Mouse (Mus musculus): ENCODE results near the gene Castor1. TPM values are rescaled to one million over a fixed set of nuclear protein-coding genes. Genes with fewer than 3 reads are reported as not detected.

Castor1 gene
- polyA plus RNA-seq, 1 experiment from 2014 or later: 2.2 TPM

DNA sequence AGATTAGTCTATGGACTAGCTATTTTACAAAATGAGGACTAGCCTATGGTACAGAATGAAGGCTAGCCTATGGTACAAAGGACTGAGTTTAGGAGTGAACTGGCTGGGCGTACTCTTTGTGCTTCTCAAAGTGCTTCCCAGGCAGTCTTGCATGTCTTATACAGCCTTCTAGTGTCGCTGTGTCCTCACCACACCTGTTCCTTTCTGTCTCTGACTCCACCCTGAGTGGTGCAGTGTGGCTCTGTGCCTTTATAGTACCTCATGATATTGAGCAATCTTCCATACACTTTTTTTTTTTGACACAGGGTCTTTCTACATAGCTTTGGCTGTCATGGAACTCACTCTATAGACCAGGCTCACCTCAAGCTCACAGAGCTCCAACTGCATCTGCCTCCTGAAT, 13.4 kb downstream of the Castor1 start:
- H3K4me3 ChIP-seq (ENCODE audit: low read depth, low read length): no peak overlapping the region
- no peaks in the 10 kb centered on the region for H3K36me3 ChIP-seq (ENCODE audit: control insufficient read depth, insufficient read depth, low read length)
- H3K9me3 ChIP-seq (replicated peaks; ENCODE audit: control insufficient read depth, low read length): no peaks in the 10 kb centered on the region
- no peaks in the 10 kb centered on the region for H3K27me3 ChIP-seq (ENCODE audit: control insufficient read depth, insufficient read depth, low read length)
- H3K4me2 ChIP-seq: no peak overlapping the region
- no peak overlapping the region for H3K9ac ChIP-seq (ENCODE audit: low read depth, low read length)
- WGBS (ENCODE audit: insufficient replicate concordance): 84% methylated on average over 2 of the region's 2 CpGs
- H3K4me1 ChIP-seq (ENCODE audit: control insufficient read depth, insufficient read depth, low read length): 0 out of 2 replicates have a peak, but pooled peaks cover 2% of the 10 kb centered on the region
- ATAC-seq (replicated peaks; ENCODE audit: insufficient number of reproducible peaks, low FRiP score, low TSS enrichment): no peak
- H3K27ac ChIP-seq (ENCODE audit: low read depth, low read length): no peak overlapping the region

DNA sequence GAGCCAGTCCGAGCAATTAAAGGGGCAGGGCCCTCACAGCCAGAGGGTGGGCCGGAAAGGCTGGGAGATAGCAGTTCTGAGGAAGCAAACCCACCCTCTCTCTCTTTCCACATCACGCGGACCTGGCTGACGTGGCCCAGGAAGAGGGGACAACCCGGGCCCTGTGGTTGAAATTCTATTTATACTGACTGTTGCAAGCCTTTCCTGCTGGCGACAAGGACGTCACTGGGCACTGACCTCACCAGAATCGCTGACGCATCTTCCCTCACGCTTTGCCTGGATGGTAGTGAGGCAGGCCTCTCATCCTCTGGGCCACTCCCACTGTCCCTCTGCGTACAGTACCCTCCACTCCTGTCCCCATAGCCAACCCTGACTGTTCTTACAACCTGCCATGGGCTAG, 14.6 kb downstream of the Castor1 start:
- Histone ChIP-seq H3K27ac (ENCODE audit: low read depth, low read length) (no peak overlapping the region), H3K4me3 (ENCODE audit: low read depth, low read length) (no peak overlapping the region), H3K4me2 (no peak overlapping the region), H3K27me3 (ENCODE audit: control insufficient read depth, insufficient read depth, low read length) (no peaks in the 10 kb centered on the region), H3K4me1 (ENCODE audit: control insufficient read depth, insufficient read depth, low read length) (0 out of 2 replicates have a peak, but pooled peaks cover 2% of the 10 kb centered on the region), H3K9ac (ENCODE audit: low read depth, low read length) (no peak overlapping the region), H3K9me3 (replicated peaks; ENCODE audit: control insufficient read depth, low read length) (no peaks in the 10 kb centered on the region), H3K36me3 (ENCODE audit: control insufficient read depth, insufficient read depth, low read length) (no peaks in the 10 kb centered on the region)
- WGBS (ENCODE audit: insufficient replicate concordance): 38% methylated on average over 12 of the region's 12 CpGs
- 0 out of 2 replicates have a peak, but pooled peaks have one; percentile 11 for ATAC-seq (replicated peaks; ENCODE audit: insufficient number of reproducible peaks, low FRiP score, low TSS enrichment)

DNA sequence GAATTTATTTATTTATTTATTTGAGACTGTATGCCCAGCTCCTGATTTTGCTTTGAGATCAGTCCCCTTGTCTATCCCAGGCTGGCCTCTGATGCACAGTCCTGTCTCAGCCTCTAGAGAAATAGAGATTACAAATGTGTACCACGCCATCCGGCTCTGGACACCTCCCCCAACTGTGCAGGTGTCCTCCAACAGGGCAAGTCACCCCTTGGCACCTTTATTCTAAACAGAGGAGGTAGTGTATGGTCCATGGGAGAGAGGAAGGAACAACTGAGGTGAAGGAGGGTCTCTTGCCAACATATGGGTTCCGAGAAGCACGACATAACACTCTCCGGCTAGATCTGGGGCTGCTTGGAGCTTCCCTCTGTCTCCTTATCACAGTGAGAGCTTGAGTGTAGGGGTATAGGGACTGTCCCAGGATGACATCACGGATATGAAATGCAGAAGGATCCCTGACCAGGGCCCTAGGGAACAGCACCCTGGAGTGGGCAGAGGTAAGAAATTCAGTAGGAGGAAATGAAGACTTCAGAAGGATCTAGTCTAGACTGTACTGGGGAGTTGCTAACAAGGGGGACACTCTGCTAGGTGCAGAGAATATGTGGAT, 17.1 kb downstream of the Castor1 start:
- no peaks in the 10 kb centered on the region for H3K9me3 ChIP-seq (replicated peaks; ENCODE audit: control insufficient read depth, low read length)
- H3K27me3 ChIP-seq (ENCODE audit: control insufficient read depth, insufficient read depth, low read length): no peaks in the 10 kb centered on the region
- no peak overlapping the region for H3K4me3 ChIP-seq (ENCODE audit: low read depth, low read length)
- H3K9ac ChIP-seq (ENCODE audit: low read depth, low read length): no peak overlapping the region
- WGBS (ENCODE audit: insufficient replicate concordance): 81% methylated on average over 6 of the region's 6 CpGs
- H3K36me3 ChIP-seq (ENCODE audit: control insufficient read depth, insufficient read depth, low read length): no peaks in the 10 kb centered on the region
- H3K4me1 ChIP-seq (ENCODE audit: control insufficient read depth, insufficient read depth, low read length): no peaks in the 10 kb centered on the region
- H3K4me2 ChIP-seq: no peak overlapping the region
- H3K27ac ChIP-seq (ENCODE audit: low read depth, low read length): no peak overlapping the region
- ATAC-seq (replicated peaks; ENCODE audit: insufficient number of reproducible peaks, low FRiP score, low TSS enrichment): no peak

DNA sequence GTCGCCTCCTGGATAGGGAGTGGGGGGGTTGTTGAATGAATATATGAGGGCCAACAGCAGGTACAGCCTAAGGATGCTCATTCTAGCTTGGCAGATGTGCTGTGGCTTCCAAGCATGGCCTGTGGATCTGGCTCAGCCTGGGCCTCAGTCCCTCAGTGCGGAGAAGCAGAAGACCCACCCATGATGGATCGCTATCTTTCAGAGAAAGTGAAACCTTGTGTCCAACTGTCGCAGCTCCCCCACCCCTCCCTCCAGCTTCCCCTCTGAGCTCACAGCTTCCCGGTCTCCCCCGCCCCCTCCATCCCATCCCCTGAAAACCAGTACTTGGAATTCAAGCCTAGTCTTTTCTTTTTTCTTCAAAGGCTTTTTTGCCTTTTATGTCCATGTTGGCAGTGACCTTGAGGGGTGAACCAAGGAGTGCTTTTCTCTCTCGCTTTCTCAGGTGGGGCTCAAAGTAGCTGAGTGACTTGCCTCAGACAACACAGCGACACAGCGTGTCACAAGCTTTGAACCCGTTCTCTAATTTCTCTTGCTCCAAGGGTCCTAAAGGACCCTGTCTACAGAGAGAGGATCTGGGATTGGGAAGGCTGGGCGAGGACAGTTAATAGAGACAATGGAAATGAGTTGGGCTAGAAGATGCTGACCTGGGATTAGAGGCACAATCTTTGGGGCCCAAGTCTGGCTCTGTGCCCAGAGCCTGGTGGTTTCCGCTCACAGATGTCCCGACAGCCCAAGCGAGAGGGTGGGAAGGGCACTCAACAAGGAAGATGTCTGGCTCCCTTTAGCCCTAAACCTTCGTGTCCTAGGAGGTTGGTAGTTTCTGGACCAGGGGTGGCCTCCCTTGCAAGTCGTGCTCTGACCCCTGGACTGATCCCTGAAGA, 17.9 kb downstream of the Castor1 start, which contains the start of gene Osm:
TSS of gene Osm (plus strand) at position 756 of the 881 bp plus-strand sequence.
- Histone ChIP-seq H3K27ac (ENCODE audit: low read depth, low read length) (no peak within 1 kb of the TSS), H3K4me2 (no peak within 1 kb of the TSS), H3K4me3 (ENCODE audit: low read depth, low read length) (no peak within 1 kb of the TSS), H3K27me3 (ENCODE audit: control insufficient read depth, insufficient read depth, low read length) (no peaks in the 10 kb centered on the region), H3K9ac (ENCODE audit: low read depth, low read length) (no peak within 1 kb of the TSS), H3K9me3 (replicated peaks; ENCODE audit: control insufficient read depth, low read length) (no peaks in the 10 kb centered on the region), H3K36me3 (ENCODE audit: control insufficient read depth, insufficient read depth, low read length) (no peaks in the 10 kb centered on the region), H3K4me1 (ENCODE audit: control insufficient read depth, insufficient read depth, low read length) (no peaks in the 10 kb centered on the region)
- no peak for ATAC-seq (replicated peaks; ENCODE audit: insufficient number of reproducible peaks, low FRiP score, low TSS enrichment)
- WGBS (ENCODE audit: insufficient replicate concordance): 65% methylated on average over 16 of the region's 16 CpGs

DNA sequence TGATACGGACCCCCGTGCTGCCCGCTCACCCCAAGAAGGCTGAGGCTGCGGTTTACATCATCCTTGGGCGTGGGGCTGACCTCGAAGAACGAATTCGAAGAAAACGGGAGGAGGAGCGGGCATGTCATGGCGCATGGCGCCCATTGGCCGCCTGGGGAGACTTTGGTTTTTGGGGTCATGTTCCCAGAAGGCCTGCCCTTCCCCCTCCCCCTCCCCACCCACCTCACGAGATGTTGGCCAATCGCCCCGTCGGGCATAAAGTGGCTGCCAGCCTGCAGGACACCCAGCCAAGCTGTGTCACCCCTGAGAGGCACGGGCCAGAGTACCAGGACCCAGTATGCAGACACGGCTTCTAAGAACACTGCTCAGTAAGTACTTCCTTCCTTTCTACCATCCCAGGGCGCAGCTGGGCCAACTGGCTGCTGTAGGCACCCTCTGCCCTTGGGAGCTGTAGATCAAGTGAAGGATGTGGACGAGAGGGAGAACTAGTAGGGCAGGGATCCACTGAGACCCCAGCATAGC, 18.6 kb downstream of the Castor1 start:
- H3K27me3 ChIP-seq (ENCODE audit: control insufficient read depth, insufficient read depth, low read length): no peaks in the 10 kb centered on the region
- no peaks in the 10 kb centered on the region for H3K4me1 ChIP-seq (ENCODE audit: control insufficient read depth, insufficient read depth, low read length)
- H3K9me3 ChIP-seq (replicated peaks; ENCODE audit: control insufficient read depth, low read length): no peaks in the 10 kb centered on the region
- no peak overlapping the region for H3K27ac ChIP-seq (ENCODE audit: low read depth, low read length)
- no peak for ATAC-seq (replicated peaks; ENCODE audit: insufficient number of reproducible peaks, low FRiP score, low TSS enrichment)
- H3K4me3 ChIP-seq (ENCODE audit: low read depth, low read length): no peak overlapping the region
- 84% methylated on average over 21 of the region's 21 CpGs for WGBS (ENCODE audit: insufficient replicate concordance)
- H3K36me3 ChIP-seq (ENCODE audit: control insufficient read depth, insufficient read depth, low read length): no peaks in the 10 kb centered on the region
- no peak overlapping the region for H3K9ac ChIP-seq (ENCODE audit: low read depth, low read length)
- no peak overlapping the region for H3K4me2 ChIP-seq

DNA sequence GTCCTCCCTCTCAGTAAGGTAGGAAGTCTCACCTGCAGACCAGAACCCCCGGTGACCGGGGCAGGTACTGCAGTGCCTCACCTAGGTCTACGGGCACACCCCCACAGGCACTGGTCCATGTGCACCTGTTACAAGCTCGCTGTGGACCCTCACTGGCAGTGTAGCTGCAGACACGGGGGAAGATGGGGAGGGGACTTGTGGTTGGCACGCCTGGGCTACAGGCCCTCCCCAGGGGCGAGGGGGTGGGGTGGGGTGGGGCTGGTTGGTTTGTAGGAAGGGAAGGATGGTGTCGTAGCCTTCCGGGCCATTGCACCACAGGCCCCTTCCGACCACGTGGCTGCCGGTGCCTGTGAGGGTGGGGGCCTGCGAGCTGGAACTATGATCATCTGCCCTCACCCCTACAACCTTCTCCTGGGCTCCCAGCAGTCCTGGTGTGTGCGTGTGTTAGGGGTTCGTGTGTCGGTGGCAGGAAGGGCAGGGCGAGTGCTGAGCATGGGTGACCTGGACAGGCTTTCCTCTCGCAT, 19.4 kb downstream of the Castor1 start:
- Histone ChIP-seq H3K4me2 (no peak overlapping the region), H3K36me3 (ENCODE audit: control insufficient read depth, insufficient read depth, low read length) (no peaks in the 10 kb centered on the region), H3K9ac (ENCODE audit: low read depth, low read length) (no peak overlapping the region), H3K9me3 (replicated peaks; ENCODE audit: control insufficient read depth, low read length) (no peaks in the 10 kb centered on the region), H3K27me3 (ENCODE audit: control insufficient read depth, insufficient read depth, low read length) (no peaks in the 10 kb centered on the region), H3K4me1 (ENCODE audit: control insufficient read depth, insufficient read depth, low read length) (no peaks in the 10 kb centered on the region), H3K27ac (ENCODE audit: low read depth, low read length) (no peak overlapping the region), H3K4me3 (ENCODE audit: low read depth, low read length) (no peak overlapping the region)
- no peak for ATAC-seq (replicated peaks; ENCODE audit: insufficient number of reproducible peaks, low FRiP score, low TSS enrichment)
- WGBS (ENCODE audit: insufficient replicate concordance): 77% methylated on average over 18 of the region's 18 CpGs

DNA sequence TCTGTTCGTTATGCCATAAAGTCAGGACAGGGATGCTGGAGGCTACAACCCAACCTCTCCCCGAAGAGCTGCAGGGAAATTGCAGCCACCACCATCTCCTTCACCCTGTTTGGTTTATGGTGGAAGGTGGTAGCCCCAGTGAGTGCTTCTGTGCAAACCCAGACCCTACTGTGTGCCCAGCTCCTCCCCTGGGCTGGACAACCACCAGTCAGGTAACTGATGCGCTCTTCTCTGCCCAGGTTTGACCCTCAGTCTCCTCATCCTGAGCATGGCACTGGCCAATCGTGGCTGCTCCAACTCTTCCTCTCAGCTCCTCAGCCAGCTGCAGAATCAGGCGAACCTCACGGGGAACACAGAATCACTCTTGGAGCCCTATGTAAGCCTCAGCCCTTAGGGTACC, 20.1 kb downstream of the Castor1 start:
- Histone ChIP-seq H3K27me3 (ENCODE audit: control insufficient read depth, insufficient read depth, low read length) (no peaks in the 10 kb centered on the region), H3K9ac (ENCODE audit: low read depth, low read length) (no peak overlapping the region), H3K27ac (ENCODE audit: low read depth, low read length) (no peak overlapping the region), H3K4me2 (no peak overlapping the region), H3K4me3 (ENCODE audit: low read depth, low read length) (no peak overlapping the region), H3K9me3 (replicated peaks; ENCODE audit: control insufficient read depth, low read length) (no peaks in the 10 kb centered on the region), H3K4me1 (ENCODE audit: control insufficient read depth, insufficient read depth, low read length) (no peaks in the 10 kb centered on the region), H3K36me3 (ENCODE audit: control insufficient read depth, insufficient read depth, low read length) (no peaks in the 10 kb centered on the region)
- ATAC-seq (replicated peaks; ENCODE audit: insufficient number of reproducible peaks, low FRiP score, low TSS enrichment): no peak
- 83% methylated on average over 6 of the region's 6 CpGs for WGBS (ENCODE audit: insufficient replicate concordance)

DNA sequence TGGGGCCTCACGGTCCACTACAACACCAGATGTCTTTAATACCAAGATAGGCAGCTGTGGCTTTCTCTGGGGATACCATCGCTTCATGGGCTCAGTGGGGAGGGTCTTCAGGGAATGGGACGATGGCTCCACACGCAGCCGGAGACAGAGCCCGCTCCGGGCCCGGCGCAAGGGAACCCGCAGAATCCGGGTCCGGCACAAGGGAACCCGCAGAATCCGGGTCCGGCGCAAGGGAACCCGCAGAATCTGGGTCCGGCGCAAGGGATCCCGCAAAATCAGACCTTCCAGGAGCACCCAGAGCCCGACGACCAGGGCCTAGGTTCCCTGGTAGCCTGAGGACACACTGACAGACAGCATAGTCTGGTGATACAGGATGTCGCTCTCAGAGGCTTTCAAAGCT, 21.7 kb downstream of the Castor1 start:
- WGBS (ENCODE audit: insufficient replicate concordance): 84% methylated on average over 23 of the region's 23 CpGs
- no peaks in the 10 kb centered on the region for H3K36me3 ChIP-seq (ENCODE audit: control insufficient read depth, insufficient read depth, low read length)
- H3K4me2 ChIP-seq: no peak overlapping the region
- H3K27me3 ChIP-seq (ENCODE audit: control insufficient read depth, insufficient read depth, low read length): no peaks in the 10 kb centered on the region
- no peak overlapping the region for H3K4me3 ChIP-seq (ENCODE audit: low read depth, low read length)
- no peaks in the 10 kb centered on the region for H3K4me1 ChIP-seq (ENCODE audit: control insufficient read depth, insufficient read depth, low read length)
- no peaks in the 10 kb centered on the region for H3K9me3 ChIP-seq (replicated peaks; ENCODE audit: control insufficient read depth, low read length)
- ATAC-seq (replicated peaks; ENCODE audit: insufficient number of reproducible peaks, low FRiP score, low TSS enrichment): no peak
- H3K27ac ChIP-seq (ENCODE audit: low read depth, low read length): no peak overlapping the region
- H3K9ac ChIP-seq (ENCODE audit: low read depth, low read length): no peak overlapping the region
